Comparison of ENCODE assay signal across 18 mouse cellular contexts in the genomic region with DNA sequence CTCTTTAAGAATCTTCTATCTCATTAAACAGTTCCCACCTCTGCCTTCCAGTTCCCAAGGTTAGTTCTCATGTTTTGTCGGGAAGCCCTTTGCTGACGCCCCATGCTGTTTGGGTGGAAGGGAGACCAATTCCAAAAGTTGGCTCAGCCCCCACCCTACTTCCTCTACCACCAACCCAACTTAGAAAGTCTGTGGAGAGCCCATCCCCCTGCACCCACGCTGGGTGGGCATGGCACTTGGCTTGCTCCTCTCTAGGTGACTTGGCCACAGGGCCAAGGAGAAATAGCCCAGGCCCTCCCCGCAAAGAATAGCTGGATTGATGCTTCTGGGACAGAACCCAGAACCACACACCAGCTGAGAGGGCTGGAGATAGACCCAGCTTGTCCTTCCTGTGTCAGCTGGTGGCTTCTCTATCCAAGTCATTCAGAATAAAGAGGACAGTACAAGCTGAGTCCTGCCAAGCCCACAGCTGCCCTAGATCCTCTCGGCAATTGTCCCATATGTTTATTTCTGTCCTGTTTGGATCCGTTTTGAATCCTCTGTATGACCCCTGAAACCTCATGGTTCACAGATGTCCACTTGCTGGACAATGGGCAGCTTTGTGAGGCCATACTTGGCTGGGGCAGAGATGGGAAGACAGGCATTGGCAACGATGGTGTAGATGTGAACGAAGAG. TPM values are rescaled to one million over a fixed set of nuclear protein-coding genes. Genes with fewer than 3 reads are reported as not detected.
DNase-seq lines count a peak whose midpoint lies in the region; ATAC-seq and TF ChIP-seq lines count a peak whose summit lies in the region.
"Had no signal": no experiment of that assay in that cellular context is flagged by ENCODE, and none has a peak within 500 bp of the region (broad histone marks: within the 10 kb centered on the region; RNA-seq: fewer than 3 reads in every experiment).

No protein-coding gene starts in this region.

- H3K9ac ChIP-seq in hindbrain, postnatal 0 days (replicated peaks; ENCODE audit: low read length): no peak overlapping the region
- no peak overlapping the region for H3K9ac ChIP-seq in hindbrain, embryonic 16.5 days (ENCODE audit: low read depth, low read length)
- H3K9ac ChIP-seq: neural tube, embryonic 13.5 days had no signal

- no peaks in the 10 kb centered on the region for H3K4me1 ChIP-seq in hindbrain, postnatal 0 days (ENCODE audit: insufficient read depth, low read length)
- H3K4me1 ChIP-seq in hindbrain, embryonic 16.5 days (ENCODE audit: control insufficient read depth, insufficient read depth, low read depth, low read length): no peaks in the 10 kb centered on the region
- H3K4me1 ChIP-seq: neural tube, embryonic 13.5 days had no signal

- peak; percentile 49 for DNase-seq in cerebellum, adult 9-11 months
- no peak for DNase-seq in cerebellum, postnatal 25 days
- DNase-seq in hindbrain, postnatal 0 days (ENCODE audit: low spot score): peak; percentile 27
- peak; percentile 53 for DNase-seq in thymus, postnatal 14 days
- no peak for DNase-seq in thymus, postnatal 0 days (ENCODE audit: low spot score)
- peak; percentile 51 for DNase-seq in thymus, postnatal 4 days
- no peak for DNase-seq in embryo, embryonic 10 days (ENCODE audit: low spot score)
- DNase-seq: embryo, embryonic 11 days; kidney, postnatal 25 days; right cerebral cortex, postnatal 4 days had no signal

- no peaks in the 10 kb centered on the region; the same call in 1 of the 2 replicates for H3K27me3 ChIP-seq in hindbrain, postnatal 0 days (ENCODE audit: insufficient read depth, low read length)
- no peaks in the 10 kb centered on the region; the same call in none of the 2 replicates for H3K27me3 ChIP-seq in hindbrain, embryonic 16.5 days (replicated peaks; ENCODE audit: control insufficient read depth, insufficient read depth, low read length)

- no peak overlapping the region for H3K4me2 ChIP-seq in hindbrain, postnatal 0 days (ENCODE audit: low read depth, low read length)
- H3K4me2 ChIP-seq in hindbrain, embryonic 16.5 days (ENCODE audit: low read length): no peak overlapping the region
- H3K4me2 ChIP-seq: neural tube, embryonic 13.5 days had no signal

- peak; percentile 55; the same call in 1 of the 2 replicates for ATAC-seq in hindbrain, postnatal 0 days
- ATAC-seq in hindbrain, embryonic 16.5 days: no peak
- ATAC-seq: inflammation-experienced regulatory T-cells, adult 6 months had no signal

- H3K4me3 ChIP-seq in hindbrain, postnatal 0 days (ENCODE audit: low read length): no peak overlapping the region
- H3K4me3 ChIP-seq in hindbrain, embryonic 16.5 days (ENCODE audit: low read length): no peak overlapping the region
- H3K4me3 ChIP-seq: heart, adult 2 months; neural tube, embryonic 13.5 days had no signal

- H3K36me3 ChIP-seq in hindbrain, postnatal 0 days (ENCODE audit: insufficient read depth, low read length): no peaks in the 10 kb centered on the region
- no peaks in the 10 kb centered on the region for H3K36me3 ChIP-seq in hindbrain, embryonic 16.5 days (ENCODE audit: control insufficient read depth, insufficient read depth, low read length)
- H3K36me3 ChIP-seq: neural tube, embryonic 13.5 days had no signal

- WGBS in hindbrain, postnatal 0 days: 60% methylated on average over 8 of the region's 8 CpGs
- 69% methylated on average over 8 of the region's 8 CpGs for WGBS in hindbrain, embryonic 16.5 days

- TF ChIP-seq CTCF in hindbrain, postnatal 0 days (IDR thresholded peaks at IDR 0.05; ENCODE audit: low read depth): no peak

- H3K27ac ChIP-seq in hindbrain, postnatal 0 days: no peak overlapping the region
- H3K27ac ChIP-seq in hindbrain, embryonic 16.5 days (ENCODE audit: low read depth, low read length): no peak overlapping the region
- H3K27ac ChIP-seq: heart, adult 2 months; neural tube, embryonic 13.5 days had no signal

- no peaks in the 10 kb centered on the region for H3K9me3 ChIP-seq in hindbrain, postnatal 0 days (ENCODE audit: low read length)
- H3K9me3 ChIP-seq in hindbrain, embryonic 16.5 days (ENCODE audit: control insufficient read depth, low read length): no peaks in the 10 kb centered on the region
- H3K9me3 ChIP-seq: neural tube, embryonic 13.5 days had no signal

RNA-seq across cellular contexts. Expression of a gene that starts 1.6 kb away (rescaled TPM):
- total RNA-seq in hindbrain, postnatal 0 days (2014; rRNA removed): 0.36 and 0.78 TPM in 2 replicates
- polyA plus RNA-seq in hindbrain, postnatal 0 days (2015; fragmentation: Nextera tagmentation; extraction: Ambion mirVana): 0.69 and 0.76 TPM in 2 replicates
- 0.27 and 0.44 TPM in 2 replicates for polyA plus RNA-seq in hindbrain, embryonic 16.5 days (2015; fragmentation: Nextera tagmentation; extraction: Ambion mirVana)
- polyA plus RNA-seq in thymus, postnatal 0 days (2015; fragmentation: Nextera tagmentation; extraction: Ambion mirVana): 53.6 and 62.3 TPM in 2 replicates

RNA-seq across cellular contexts. Expression of a gene that starts 8.6 kb away (rescaled TPM):
- 60.7 and 72.2 TPM in 2 replicates for total RNA-seq in hindbrain, postnatal 0 days (2014; rRNA removed)
- 36.4 and 37.0 TPM in 2 replicates for polyA plus RNA-seq in hindbrain, postnatal 0 days (2015; fragmentation: Nextera tagmentation; extraction: Ambion mirVana)
- polyA plus RNA-seq in hindbrain, embryonic 16.5 days (2015; fragmentation: Nextera tagmentation; extraction: Ambion mirVana): 44.9 and 51.5 TPM in 2 replicates
- polyA plus RNA-seq in thymus, postnatal 0 days (2015; fragmentation: Nextera tagmentation; extraction: Ambion mirVana): 94.2 and 97.1 TPM in 2 replicates

RNA-seq across cellular contexts. Expression of a gene that starts 26.8 kb away (rescaled TPM):
- not detected in 2 replicates for total RNA-seq in hindbrain, postnatal 0 days (2014; rRNA removed)
- polyA plus RNA-seq in hindbrain, postnatal 0 days (2015; fragmentation: Nextera tagmentation; extraction: Ambion mirVana): not detected in 2 replicates
- polyA plus RNA-seq in hindbrain, embryonic 16.5 days (2015; fragmentation: Nextera tagmentation; extraction: Ambion mirVana): 0.05 TPM in 1 of 2 replicates, not detected in the other
- 0.06 and 0.07 TPM in 2 replicates for polyA plus RNA-seq in thymus, postnatal 0 days (2015; fragmentation: Nextera tagmentation; extraction: Ambion mirVana)
- total RNA-seq: heart, adult 2 months; liver, adult 2 months; megakaryocyte-erythroid progenitor cell, adult 5-6 weeks had no signal
- polyA plus RNA-seq: forebrain, embryonic 11.5 days; neural tube, embryonic 13.5 days had no signal

RNA-seq across cellular contexts. Expression of a gene that starts 41.5 kb away (rescaled TPM):
- 16.3 and 16.8 TPM in 2 replicates for total RNA-seq in hindbrain, postnatal 0 days (2014; rRNA removed)
- 11.2 and 11.7 TPM in 2 replicates for polyA plus RNA-seq in hindbrain, postnatal 0 days (2015; fragmentation: Nextera tagmentation; extraction: Ambion mirVana)
- 10.9 and 12.4 TPM in 2 replicates for polyA plus RNA-seq in hindbrain, embryonic 16.5 days (2015; fragmentation: Nextera tagmentation; extraction: Ambion mirVana)
- polyA plus RNA-seq in thymus, postnatal 0 days (2015; fragmentation: Nextera tagmentation; extraction: Ambion mirVana): 57.9 and 66.6 TPM in 2 replicates
- total RNA-seq: heart, adult 2 months; liver, adult 2 months had no signal

RNA-seq across cellular contexts. Expression of a gene that starts 43.9 kb away (rescaled TPM):
- total RNA-seq in hindbrain, postnatal 0 days (2014; rRNA removed): 0.52 TPM in 1 of 2 replicates, not detected in the other
- polyA plus RNA-seq in hindbrain, postnatal 0 days (2015; fragmentation: Nextera tagmentation; extraction: Ambion mirVana): 0.37 and 0.68 TPM in 2 replicates
- polyA plus RNA-seq in hindbrain, embryonic 16.5 days (2015; fragmentation: Nextera tagmentation; extraction: Ambion mirVana): 1.1 and 1.4 TPM in 2 replicates
- not detected in 2 replicates for polyA plus RNA-seq in thymus, postnatal 0 days (2015; fragmentation: Nextera tagmentation; extraction: Ambion mirVana)
- total RNA-seq: adrenal gland, adult 18-20 months; heart, adult 2 months; liver, adult 2 months; megakaryocyte-erythroid progenitor cell, adult 5-6 weeks had no signal
- polyA plus RNA-seq: forebrain, embryonic 11.5 days; heart, adult 2 months; inflammation-experienced regulatory T-cells, adult 6 months; liver, adult 2 months; neural tube, embryonic 13.5 days had no signal

Comparison
In these comparisons a context has a peak if more than half of its experiments do, and no peak if none do; other contexts are left out.
1. DNase-seq: peak in cerebellum, adult 9-11 months (single experiment), hindbrain, postnatal 0 days (single experiment), thymus, postnatal 14 days (single experiment) and thymus, postnatal 4 days (single experiment); none in cerebellum, postnatal 25 days (0 of 2), thymus, postnatal 0 days (single experiment) and embryo, embryonic 10 days (single experiment).
2. RNA of a gene that starts 1.6 kb away (polyA plus RNA-seq): 53.6 to 62.3 TPM in thymus, postnatal 0 days; 0.69 to 0.76 TPM in hindbrain, postnatal 0 days and 0.27 to 0.44 TPM in hindbrain, embryonic 16.5 days; every median in the first group is over 10 times any median in the second.